Mouse (Mus musculus) embryo, embryonic 11.5 days (tissue): Measurements from ENCODE around the gene Kdm6a.

Experiments
- DNase-seq: peaks from one replicate; pipeline ENCODE4 v3.0.0-alpha.2; 2012; ENCODE audit warnings: low read depth, low spot score

The Kdm6a gene

DNA sequence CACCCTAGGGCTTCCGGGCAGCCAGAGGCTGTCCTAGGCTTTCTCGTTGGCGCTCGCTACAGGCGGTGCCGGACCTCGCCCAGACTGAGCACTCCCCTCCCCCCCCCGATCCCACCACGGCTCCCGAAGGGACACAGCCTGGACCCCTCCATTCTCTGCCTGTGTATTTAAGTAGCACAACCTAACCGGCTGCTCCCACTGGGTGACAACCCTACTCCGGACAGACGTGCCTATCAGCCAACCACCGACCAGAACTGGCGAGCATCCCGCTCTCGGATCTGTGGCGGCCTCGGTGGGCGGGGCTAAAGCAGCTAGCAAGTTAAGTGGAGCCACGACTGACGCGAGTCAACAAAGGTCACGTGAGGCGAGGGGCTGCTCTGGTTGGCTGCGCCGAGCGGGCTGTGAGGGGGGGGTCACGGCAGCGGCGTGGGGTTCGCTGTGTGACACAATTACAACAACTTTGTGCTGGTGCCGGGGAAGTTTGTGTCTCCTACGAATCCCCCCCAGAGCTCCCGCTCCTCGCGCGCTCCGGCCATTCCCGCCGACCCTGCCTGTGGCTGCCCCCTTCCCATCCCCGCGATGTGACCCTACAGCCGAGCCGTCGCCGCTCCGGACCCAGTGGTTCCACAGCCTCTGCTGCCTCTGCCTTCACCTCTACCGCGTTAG is at the start of gene Kdm6a:
Gene Kdm6a (plus strand): TSS at position 384 of the 666 bp plus-strand sequence.
- peak; percentile 95 for DNase-seq

DNA sequence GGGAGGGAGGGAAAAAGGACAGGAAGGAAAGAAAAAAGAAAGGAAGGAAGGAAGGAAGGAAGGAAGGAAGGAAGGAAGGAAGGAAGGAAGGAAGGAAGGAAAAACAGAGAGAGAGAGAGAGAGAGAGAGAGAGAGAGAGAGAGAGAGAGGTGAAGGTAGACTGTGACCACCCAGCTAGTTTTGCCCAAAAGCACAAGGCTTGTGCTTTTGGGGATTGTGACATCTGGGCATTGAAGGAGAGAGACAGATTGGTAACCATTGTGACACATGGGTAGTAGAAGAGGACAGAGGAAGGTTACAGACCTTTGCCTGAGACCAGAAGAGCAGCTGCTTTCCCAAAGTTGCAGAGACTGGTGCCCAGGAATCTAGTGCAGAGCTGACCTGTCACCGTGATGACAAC is 16.8 kb upstream of the Kdm6a start, which contains the start of gene Dusp21:
Gene Dusp21 (plus strand): TSS at position 301 of the 400 bp plus-strand sequence.
- no peak for DNase-seq

DNA sequence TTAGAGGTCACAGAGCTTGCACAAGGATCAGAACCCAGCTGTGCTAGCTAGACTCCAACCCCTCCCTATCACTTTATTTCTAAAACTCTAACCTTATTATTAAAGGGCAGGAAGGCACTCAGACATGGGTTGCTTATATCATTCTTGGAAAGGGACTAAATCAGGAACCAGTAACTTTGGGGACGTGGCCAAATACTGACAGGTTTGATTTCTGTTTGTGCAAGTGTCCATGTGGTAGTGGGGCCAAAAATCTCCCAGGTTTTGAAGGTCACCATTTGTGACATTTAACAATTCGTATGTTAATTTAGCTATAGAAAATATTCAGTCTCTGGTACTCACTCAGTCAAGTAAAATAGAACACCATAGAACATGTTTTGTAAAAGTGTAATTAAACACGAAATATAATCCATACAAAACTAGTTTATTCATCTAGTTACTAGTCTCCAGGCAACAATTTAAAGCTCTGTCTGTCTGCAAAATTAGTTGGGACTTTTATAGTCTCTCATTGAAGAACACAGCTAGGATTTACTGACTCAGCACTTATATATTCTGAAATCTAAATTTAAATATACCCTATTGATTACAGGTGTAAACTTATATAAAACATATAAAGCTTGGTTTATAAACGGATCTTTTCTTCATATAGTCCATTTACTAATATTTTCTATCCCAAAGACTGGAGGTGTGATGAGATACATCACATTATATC is 1.5 kb upstream of the Kdm6a start:
- no peak for DNase-seq

DNA sequence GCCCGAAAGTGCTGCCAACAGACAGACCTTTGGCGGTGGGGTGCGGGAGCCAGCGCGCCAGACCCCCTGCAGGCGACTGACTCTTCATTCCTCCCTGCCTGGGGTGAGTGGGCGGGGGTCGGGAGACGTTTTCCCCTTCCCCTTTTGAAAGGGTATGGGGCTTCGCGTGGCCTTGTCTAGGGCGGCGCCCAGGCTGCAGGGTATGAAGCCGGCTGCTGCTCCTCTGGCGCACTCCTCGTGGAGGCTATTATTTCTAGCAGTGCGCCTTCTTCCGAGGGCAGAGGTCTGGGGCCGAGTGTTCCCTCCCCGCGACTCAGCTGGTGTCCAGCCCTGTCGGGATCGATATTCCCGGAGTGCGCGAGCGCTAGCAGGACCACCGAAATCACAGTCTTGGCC is 581 bp upstream of the Kdm6a start:
- no peak for DNase-seq

DNA sequence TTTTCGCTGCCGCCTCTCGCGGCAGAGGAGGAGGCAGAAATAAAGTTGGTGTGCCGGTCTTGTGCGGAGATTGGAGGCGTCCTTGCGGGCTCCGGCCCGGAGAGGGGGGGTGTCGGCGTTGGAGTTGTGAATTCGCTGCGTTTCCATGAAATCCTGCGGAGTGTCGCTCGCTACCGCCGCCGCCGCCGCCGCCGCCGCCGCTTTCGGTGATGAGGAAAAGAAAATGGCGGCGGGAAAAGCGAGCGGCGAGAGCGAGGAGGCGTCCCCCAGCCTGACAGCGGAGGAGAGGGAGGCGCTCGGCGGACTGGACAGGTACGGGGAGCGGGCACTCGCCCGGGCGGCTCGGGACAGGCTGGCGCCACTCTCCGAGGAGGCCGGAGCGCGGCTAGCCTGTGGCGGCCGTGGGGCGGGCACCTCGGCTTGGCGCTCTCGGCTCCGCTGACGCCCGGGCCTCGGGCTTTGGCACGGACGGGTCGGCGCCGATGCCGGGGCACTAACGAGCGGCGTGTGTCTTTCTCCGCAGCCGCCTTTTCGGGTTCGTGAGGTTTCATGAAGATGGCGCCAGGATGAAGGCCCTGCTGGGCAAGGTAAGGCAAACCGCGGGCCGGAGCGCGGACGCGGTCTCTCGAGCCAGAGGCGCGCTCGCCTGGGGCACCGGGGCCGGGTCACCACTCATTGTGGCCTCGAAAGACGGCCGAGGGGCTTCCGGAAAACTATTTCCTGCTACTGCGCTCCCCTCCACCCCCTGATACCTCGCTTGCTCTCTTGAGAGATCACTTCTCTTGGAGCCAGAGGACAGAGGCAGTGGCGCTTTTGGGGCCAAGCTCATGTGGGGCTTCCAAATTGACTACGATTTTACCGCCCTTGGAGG is 721 bp downstream of the Kdm6a start:
- no peak for DNase-seq

DNA sequence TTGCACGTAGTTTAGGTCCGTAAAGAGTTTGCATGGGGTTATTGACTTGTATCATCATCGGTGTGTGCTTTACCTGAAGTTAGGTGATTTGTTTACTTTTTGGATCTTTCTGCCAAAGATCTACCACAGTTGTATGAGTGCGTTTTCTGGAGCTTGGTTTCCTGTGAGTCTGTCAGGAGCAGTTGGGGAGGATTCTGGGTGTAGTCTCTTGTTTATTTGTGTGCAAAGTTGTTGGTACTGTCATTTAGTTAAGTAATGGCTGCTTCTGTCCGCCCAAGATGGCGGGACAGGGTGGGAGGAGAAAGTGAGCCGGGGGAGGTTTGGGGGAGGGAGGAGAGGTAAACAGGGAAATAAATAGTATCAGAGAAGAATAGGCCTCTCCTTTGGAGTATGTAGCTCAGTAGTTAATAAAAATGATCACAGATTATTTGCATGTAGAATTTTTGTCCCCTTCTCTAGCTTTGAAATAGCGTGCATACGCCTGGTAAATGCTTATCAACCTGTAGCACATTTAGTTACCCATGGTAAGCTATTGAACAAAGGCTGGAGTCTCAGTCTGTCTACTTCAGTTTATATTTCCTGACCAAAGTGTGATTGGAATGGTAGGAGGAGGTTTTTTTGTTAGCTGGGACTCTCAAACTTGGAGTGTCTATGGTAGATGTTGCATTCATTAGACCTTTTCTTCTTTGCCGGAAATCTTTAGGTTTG is 1.7 kb downstream of the Kdm6a start:
- no peak for DNase-seq

DNA sequence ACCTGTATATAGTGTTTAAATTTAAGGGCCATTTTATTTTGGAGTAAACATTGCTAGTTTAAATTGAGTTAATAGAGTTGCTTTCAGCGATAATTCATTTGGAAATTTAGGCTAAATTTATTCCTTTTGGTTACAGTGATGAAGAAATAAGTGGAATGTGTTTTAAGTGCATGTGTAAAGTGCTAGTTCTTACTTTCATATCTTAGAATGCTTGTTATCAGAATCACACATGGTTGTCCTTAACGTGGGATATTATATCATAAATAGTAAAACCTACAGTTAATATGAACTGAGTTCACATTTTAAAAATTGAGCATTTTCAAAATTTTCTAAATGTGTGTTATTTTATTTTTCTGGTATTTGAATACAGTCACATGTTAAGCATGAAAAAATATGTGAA is 2.7 kb downstream of the Kdm6a start:
- DNase-seq = no peak

DNA sequence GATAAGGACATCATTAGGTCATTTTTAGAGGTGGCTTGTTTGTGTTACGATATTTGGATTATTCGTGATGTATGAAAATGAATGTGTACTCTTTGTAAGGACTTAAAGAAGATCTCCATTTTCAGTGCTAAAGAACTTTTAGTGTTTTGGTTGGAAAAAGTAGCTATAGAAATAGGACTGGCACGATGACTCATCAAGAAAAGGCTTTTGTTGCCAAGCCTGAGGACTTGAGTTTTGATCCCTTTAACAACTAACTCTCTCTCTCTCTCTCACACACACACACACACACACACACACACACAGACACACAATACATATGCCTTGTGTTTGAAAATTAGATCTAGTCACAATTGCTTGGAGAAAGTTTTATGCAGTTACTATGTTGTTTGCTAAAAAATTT is 4.6 kb downstream of the Kdm6a start:
- no peak for DNase-seq

DNA sequence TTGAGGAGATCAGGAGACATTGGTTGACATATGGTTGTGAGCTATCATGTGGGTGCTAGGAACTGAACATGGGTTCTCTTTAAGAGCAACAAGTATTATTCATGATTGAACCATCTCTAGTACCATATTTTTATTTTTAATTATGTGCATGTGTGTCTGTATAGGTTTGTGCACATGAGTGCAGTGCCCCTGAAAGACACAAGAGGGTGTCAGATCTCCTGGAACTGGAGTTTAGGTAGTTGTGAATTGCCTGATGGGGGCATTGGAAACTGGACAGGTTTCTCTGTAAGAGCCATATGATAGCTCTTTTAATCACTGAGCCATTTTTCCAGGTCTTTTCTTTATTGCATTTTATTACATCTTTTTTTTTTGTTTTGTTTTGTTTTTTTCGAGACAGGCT is 6.6 kb downstream of the Kdm6a start:
- DNase-seq = no peak

DNA sequence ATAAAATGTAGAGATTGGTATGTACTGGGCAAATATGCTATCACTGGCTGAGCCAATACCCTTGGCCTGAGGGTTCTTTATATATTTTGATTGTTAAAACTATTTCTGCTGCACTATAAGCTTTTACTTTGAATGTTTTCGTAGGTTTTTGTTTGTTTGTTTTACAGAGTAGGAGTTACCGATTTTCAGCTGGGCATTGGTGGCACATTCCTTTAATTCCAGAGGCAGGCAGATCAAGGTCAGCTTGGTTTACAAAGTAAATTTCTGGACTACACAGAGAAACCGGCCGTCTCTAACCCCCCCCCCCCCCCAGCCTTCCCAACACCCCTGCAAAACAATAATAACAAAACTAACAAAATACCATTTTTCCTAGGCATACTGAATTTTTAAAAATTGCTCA is 12.5 kb downstream of the Kdm6a start:
- no peak for DNase-seq

DNA sequence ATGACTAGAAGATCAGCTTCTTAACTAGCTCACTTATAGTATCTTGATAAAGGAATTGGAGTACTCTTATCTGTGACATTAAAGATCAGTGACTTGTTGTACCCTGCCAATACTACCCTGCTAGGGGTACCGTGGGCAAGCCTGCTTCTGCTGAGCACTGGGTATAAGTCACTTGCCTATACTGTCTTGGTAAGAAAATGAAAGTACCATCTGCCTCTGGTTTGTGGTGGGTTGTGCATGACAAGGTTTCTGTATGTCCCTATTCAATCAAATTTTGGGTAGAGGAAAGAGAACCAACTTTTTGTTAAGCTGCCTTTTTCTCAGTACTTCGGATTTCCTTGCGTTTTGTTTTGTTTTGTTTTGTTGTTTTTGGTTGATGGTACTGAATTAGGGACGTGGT is 15.4 kb downstream of the Kdm6a start:
- DNase-seq = no peak

DNA sequence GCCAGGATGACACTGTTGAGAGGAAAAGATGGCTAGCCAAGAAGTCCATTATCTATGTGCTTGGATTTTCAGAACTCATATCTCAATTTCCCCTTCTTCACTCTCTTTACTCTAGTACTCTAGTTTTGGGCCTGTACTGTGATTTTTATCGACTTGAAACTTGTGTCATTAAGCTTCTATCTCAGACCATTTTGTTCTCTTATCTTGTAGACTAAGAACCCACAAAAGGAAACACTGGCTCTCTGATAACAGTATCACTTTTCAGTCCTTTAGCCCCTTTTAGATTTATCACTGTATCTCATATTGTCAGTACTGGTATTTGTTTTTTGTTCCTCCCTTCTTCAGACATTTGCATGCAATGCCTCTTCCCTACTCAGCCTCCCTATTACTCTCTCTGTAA is 17.1 kb downstream of the Kdm6a start:
- no peak for DNase-seq

DNA sequence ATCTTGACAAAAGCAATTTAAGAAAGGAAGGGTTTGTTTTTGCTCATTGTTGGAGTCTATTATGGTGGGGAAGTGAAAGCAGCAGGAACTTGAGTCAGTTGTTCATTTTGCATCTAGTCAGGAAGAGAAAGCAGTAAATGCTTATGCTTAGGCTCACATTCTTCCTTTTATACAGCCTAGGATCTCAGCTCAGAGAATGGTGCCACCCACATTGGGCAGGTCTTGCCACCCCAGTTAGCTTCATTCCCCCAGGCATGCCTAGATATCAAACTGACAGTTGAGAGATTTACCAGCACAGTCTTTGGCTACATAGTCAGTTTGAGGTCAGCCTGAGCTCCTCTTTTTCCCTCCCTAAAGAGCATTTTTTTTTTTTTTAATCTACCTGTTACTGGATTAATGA is 24.8 kb downstream of the Kdm6a start:
- DNase-seq = no peak

DNA sequence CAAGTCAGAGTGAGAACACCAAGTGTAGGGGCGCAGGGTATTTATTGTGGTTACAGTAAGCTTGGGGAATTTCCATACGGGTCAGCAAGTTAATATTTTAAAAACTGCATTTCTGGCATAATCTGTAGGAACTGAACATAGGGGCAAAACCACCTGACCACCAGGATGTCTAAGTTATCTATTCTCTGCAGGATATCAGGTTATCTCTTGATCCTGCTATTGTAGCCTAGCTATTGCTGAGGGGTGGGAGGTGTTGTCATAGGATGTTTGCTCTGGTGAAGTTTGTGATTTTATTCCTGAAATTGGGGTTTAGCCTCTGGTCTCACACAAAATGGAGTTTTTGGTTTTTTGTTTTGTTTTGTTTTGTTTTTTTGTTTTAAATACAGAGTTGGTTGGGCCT is 25.9 kb downstream of the Kdm6a start:
- no peak for DNase-seq

DNA sequence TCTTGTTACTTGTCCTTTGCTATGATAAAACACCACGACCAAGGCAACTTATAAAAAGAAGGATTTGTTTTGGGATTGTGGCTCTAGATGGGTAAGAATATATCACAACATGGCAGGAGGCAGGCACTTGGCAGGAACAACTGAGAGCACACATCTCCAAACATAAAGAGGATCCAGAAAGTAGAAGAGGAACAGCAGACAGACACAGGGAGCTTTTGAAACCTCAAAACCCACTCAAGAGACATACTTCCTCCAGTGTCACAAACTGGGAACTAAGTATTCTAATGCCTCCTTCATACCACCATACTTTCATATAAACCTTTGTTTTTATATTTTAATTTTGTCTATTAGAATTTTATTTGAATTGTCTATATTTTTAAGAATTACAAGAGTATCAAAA is 77.2 kb downstream of the Kdm6a start:
- no peak for DNase-seq

DNA sequence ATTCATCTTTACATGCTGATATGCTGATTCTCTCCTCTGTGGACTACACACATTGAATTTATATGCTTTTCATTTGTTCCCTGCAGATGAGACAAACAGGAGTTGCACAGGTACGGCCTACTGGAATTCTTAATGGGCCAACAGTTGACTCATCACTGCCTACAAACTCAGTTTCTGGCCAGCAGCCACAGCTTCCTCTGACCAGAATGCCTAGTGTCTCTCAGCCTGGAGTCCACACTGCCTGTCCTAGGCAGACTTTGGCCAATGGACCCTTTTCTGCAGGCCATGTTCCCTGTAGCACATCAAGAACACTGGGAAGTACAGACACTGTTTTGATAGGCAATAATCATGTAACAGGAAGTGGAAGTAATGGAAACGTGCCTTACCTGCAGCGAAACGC is 88.2 kb downstream of the Kdm6a start:
- DNase-seq = no peak

DNA sequence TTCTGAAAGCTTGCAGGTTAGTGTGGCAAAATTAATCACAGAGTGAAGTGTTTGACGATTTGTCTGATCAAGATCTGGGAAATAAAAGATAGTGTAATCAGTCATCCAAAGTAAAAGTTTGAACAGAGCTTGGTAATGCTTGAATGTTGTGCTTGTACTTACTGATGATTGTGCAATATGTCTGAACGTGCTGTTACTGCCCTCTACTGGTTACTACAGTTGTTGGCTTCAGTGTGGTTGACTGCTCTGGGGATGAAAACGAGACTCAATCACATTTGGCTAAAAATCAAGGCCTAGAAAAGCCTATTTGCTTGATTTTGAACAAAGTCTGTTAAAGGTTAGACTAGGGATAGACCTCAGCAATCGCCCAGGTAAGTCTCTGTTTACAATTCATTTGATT is 92.4 kb downstream of the Kdm6a start:
- peak; percentile 14 for DNase-seq

DNA sequence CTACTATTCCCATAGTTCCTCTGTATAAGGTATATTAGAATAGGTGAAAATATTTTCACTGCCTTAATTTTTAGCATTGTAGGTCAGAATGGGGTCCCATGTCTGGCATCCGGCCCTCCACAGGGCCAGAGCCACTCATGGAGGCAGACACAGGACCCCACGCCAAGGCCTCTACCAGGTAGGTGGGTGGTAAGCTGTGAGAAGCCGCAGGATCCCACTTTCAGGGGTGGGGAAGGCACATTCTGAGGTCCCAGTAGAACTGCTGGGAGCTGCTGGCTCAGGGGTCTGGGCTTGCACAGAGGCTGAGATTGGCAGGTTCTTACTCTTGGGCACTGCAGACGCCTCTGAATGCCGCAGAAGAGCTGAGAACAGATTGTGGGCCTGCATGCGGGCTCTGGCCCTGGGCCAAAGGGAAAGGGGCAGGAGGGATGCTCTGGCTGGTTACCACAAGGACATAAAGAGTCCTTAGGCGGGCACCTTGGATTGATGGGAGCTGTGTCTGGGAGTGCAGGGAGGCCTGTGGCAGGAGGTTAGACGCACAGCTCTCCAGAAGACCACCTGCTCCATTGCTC is 95.9 kb downstream of the Kdm6a start:
- no peak for DNase-seq

DNA sequence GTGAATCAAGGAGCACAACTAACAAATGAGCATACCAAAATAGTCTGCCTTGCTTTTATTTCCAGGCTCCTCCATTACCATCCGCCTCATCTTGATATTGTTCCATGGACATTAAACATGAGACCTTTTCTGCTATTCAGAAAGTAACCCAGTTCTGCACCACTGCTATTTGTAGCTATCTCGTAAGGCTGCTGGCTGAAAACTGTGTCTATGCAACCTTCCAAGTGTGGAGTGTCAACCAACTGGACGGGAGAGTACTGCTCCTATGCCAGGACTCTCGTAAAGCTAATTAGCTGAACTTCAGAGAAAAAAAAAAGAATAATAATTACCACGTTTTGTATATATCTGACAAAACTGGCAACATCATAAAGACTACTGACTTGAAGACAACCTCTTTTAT is 116.2 kb downstream of the Kdm6a start:
- no peak for DNase-seq

DNA sequence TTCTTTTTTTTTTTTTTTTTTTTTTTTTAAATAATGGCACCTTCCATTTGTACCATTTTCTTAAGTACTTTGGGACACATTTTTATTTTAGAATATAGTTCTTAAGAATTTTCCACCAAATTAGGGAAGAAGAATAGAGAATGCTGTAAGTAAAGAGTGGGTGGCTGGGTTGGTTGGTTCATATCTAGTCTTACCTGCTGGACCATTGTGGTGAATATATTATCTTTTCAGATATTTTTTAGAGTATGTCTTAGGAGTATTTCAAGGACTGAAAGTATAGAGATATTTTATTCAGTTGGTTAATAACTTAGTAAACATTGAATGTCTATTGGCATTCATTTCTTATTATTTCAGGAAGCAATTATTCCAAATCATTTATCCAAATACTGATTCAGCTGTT is 117.8 kb downstream of the Kdm6a start:
- no peak for DNase-seq
